Mouse (Mus musculus): ENCODE data around the gene Uqcr10.

- TF ChIP-seq CTCF (IDR thresholded peaks at IDR 0.05; ENCODE audit: extremely low read depth, insufficient read length, insufficient replicate concordance, low read depth, low read length) (no peak), POLR2A (IDR thresholded peaks at IDR 0.05; ENCODE audit: low read depth, low read length) (no peak)
Observed at GRCm38 (mm10) chr11:4690353-4690752, 13.8 kb downstream of the Uqcr10 start.
